In the genomic region with DNA sequence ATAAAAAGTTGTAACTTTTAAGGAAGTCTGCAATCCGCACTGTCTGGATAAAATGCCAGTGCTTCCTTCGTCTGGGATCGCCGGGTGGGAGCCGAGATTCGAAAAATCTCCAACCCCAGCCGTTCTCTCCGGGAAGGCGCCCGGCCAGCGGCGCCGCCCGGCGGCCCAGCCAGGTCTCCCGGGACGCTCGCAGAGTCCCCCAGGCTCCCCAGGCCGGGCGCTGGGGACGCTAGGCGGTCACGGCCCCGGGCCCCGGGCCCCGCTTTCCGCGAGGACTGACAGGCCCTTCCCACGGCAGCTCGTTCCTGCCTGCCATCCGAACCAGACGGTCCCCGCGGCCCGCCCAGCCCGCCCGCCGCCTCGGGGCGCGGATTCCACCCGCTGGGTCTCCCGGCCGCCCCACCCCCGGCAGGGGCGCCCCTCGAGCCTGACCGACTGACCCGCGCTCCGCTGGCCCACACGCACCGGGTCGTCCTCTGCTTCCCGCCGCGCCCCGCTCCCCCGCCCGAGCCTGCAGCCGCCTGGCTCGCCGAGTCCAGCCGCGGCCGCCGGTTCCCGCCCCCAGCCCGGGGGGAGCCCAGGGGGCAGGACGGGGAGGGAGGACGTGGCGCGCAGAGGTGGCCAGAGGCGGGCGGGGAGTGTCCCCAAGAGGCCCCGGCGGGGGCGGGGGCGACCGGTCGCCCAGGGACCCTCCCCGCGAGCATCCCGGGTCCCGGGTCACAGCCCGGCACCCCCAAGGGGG, we compare ENCODE assay signal across 8 mouse cellular contexts. TPM values are rescaled to one million over a fixed set of nuclear protein-coding genes. Genes with fewer than 3 reads are reported as not detected.
DNase-seq lines count a peak whose midpoint lies in the region; ATAC-seq lines count a peak whose summit lies in the region.

No protein-coding gene starts in this region.

- H3K27me3 ChIP-seq in embryonic facial prominence, embryonic 10.5 days (replicated peaks; ENCODE audit: low read depth, poor library complexity, severe bottlenecking): peaks cover 10% of the 10 kb centered on the region; the same call in 1 of the 2 replicates
- H3K27me3 ChIP-seq in heart, embryonic 10.5 days (ENCODE audit: insufficient read depth, poor library complexity, severe bottlenecking): no peaks in the 10 kb centered on the region
- no peaks in the 10 kb centered on the region for H3K27me3 ChIP-seq in kidney, embryonic 14.5 days (ENCODE audit: control insufficient read depth, insufficient read depth, low read length)
- peaks cover 26% of the 10 kb centered on the region for H3K27me3 ChIP-seq in liver, embryonic 16.5 days (ENCODE audit: control insufficient read depth, insufficient read depth, low read depth, low read length)
- H3K27me3 ChIP-seq in neural tube, embryonic 12.5 days (replicated peaks): no peaks in the 10 kb centered on the region

- under 1% methylated on average over 85 of the region's 86 CpGs for WGBS in embryonic facial prominence, embryonic 10.5 days
- WGBS in heart, embryonic 10.5 days: under 1% methylated on average over 86 of the region's 86 CpGs
- under 1% methylated on average over 53 of the region's 86 CpGs for WGBS in kidney, embryonic 14.5 days
- WGBS in liver, embryonic 16.5 days (ENCODE audit: insufficient replicate concordance): 1% methylated on average over 53 of the region's 86 CpGs
- 2% methylated on average over 78 of the region's 86 CpGs for WGBS in neural tube, embryonic 12.5 days

- peak overlapping the region; percentile 73 for H3K4me2 ChIP-seq in kidney, embryonic 14.5 days (replicated peaks; ENCODE audit: low read depth, low read length)
- H3K4me2 ChIP-seq in liver, embryonic 16.5 days (ENCODE audit: low read depth, low read length): peak overlapping the region; percentile 50
- peak overlapping the region; percentile 83 for H3K4me2 ChIP-seq in neural tube, embryonic 12.5 days (replicated peaks)

- no peaks in the 10 kb centered on the region for H3K9me3 ChIP-seq in embryonic facial prominence, embryonic 10.5 days
- H3K9me3 ChIP-seq in heart, embryonic 10.5 days: no peaks in the 10 kb centered on the region
- H3K9me3 ChIP-seq in kidney, embryonic 14.5 days (ENCODE audit: control insufficient read depth, low read length): no peaks in the 10 kb centered on the region
- no peaks in the 10 kb centered on the region for H3K9me3 ChIP-seq in liver, embryonic 16.5 days (replicated peaks; ENCODE audit: control insufficient read depth, low read length)
- no peaks in the 10 kb centered on the region for H3K9me3 ChIP-seq in neural tube, embryonic 12.5 days

- H3K36me3 ChIP-seq in embryonic facial prominence, embryonic 10.5 days (replicated peaks): no peaks in the 10 kb centered on the region
- H3K36me3 ChIP-seq in heart, embryonic 10.5 days: no peaks in the 10 kb centered on the region
- no peaks in the 10 kb centered on the region for H3K36me3 ChIP-seq in kidney, embryonic 14.5 days (ENCODE audit: control insufficient read depth, insufficient read depth, low read length)
- no peaks in the 10 kb centered on the region for H3K36me3 ChIP-seq in liver, embryonic 16.5 days (ENCODE audit: control insufficient read depth, insufficient read depth)
- H3K36me3 ChIP-seq in neural tube, embryonic 12.5 days: no peaks in the 10 kb centered on the region

- peak overlapping the region; percentile 83 for H3K9ac ChIP-seq in kidney, embryonic 14.5 days (ENCODE audit: low read depth, low read length)
- peak overlapping the region; percentile 73 for H3K9ac ChIP-seq in liver, embryonic 16.5 days (ENCODE audit: low read depth, low read length)
- peak overlapping the region; percentile 90 for H3K9ac ChIP-seq in neural tube, embryonic 12.5 days

- ATAC-seq in kidney, embryonic 14.5 days (ENCODE audit: low FRiP score, low TSS enrichment): peak; percentile 77
- ATAC-seq in liver, embryonic 16.5 days (ENCODE audit: low read depth): peak; percentile 85
- ATAC-seq in neural tube, embryonic 12.5 days (ENCODE audit: low FRiP score, low read depth): peak; percentile 43

- peak; percentile 33 for DNase-seq in layer of hippocampus, adult 11-12 months (ENCODE audit: low spot score)
- no peak for DNase-seq in layer of hippocampus, adult 8-10 months (ENCODE audit: low spot score in 2 of 2)
- DNase-seq in embryonic facial prominence, embryonic 10.5 days (ENCODE audit: low spot score): peak; percentile 80
- DNase-seq in heart, embryonic 10.5 days (ENCODE audit: low spot score): peak; percentile 91
- peak; percentile 75 for DNase-seq in testis, postnatal 14 days (ENCODE audit: low spot score)

- H3K27ac ChIP-seq in embryonic facial prominence, embryonic 10.5 days (replicated peaks): peak overlapping the region; percentile 96
- H3K27ac ChIP-seq in heart, embryonic 10.5 days: peak overlapping the region; percentile 99
- peak overlapping the region; percentile 98 for H3K27ac ChIP-seq in kidney, embryonic 14.5 days (ENCODE audit: low read depth, low read length)
- peak overlapping the region; percentile 85 for H3K27ac ChIP-seq in liver, embryonic 16.5 days (ENCODE audit: low read length)
- peak overlapping the region; percentile 79 for H3K27ac ChIP-seq in neural tube, embryonic 12.5 days

- H3K4me3 ChIP-seq in embryonic facial prominence, embryonic 10.5 days: peak overlapping the region; percentile 89
- peak overlapping the region; percentile 94 for H3K4me3 ChIP-seq in heart, embryonic 10.5 days
- peak overlapping the region; percentile 62 for H3K4me3 ChIP-seq in kidney, embryonic 14.5 days (ENCODE audit: low read length)
- peak overlapping the region; percentile 69 for H3K4me3 ChIP-seq in liver, embryonic 16.5 days (ENCODE audit: low read depth, low read length)
- H3K4me3 ChIP-seq in neural tube, embryonic 12.5 days: peak overlapping the region; percentile 81

- peaks cover 27% of the 10 kb centered on the region for H3K4me1 ChIP-seq in embryonic facial prominence, embryonic 10.5 days
- H3K4me1 ChIP-seq in heart, embryonic 10.5 days: peaks cover 42% of the 10 kb centered on the region
- H3K4me1 ChIP-seq in kidney, embryonic 14.5 days (ENCODE audit: control insufficient read depth, insufficient read depth, low read length): peaks cover 36% of the 10 kb centered on the region
- peaks cover 10% of the 10 kb centered on the region for H3K4me1 ChIP-seq in liver, embryonic 16.5 days (ENCODE audit: control insufficient read depth, low read depth, low read length)
- peaks cover 8% of the 10 kb centered on the region; the same call in 1 of the 2 replicates for H3K4me1 ChIP-seq in neural tube, embryonic 12.5 days

RNA-seq across cellular contexts. Expression of a gene that starts 1.0 kb away (rescaled TPM):
- 10 to 100 TPM; 17.7 to 23.4 (median 21.2) TPM for total RNA-seq in layer of hippocampus, adult 8-10 months (2022)
- polyA plus RNA-seq in embryonic facial prominence, embryonic 10.5 days (2016; fragmentation: Nextera tagmentation; extraction: Ambion mirVana): 10.0 and 11.1 TPM in 2 replicates
- 21.9 and 26.0 TPM in 2 replicates for polyA plus RNA-seq in heart, embryonic 10.5 days (2016; fragmentation: Nextera tagmentation; extraction: Ambion mirVana)
- polyA plus RNA-seq in kidney, embryonic 14.5 days (2014; fragmentation: Nextera tagmentation; extraction: Ambion mirVana): 18.5 and 28.7 TPM in 2 replicates
- 10.5 and 13.2 TPM in 2 replicates for polyA plus RNA-seq in liver, embryonic 16.5 days (2015; fragmentation: Nextera tagmentation; extraction: Ambion mirVana)
- 14.4 and 16.0 TPM in 2 replicates for polyA plus RNA-seq in neural tube, embryonic 12.5 days (2016; fragmentation: Nextera tagmentation; extraction: Ambion mirVana)

Comparison
In these comparisons a context has a peak if more than half of its experiments do, and no peak if none do; other contexts are left out.
1. DNase-seq: peak in layer of hippocampus, adult 11-12 months (single experiment), embryonic facial prominence, embryonic 10.5 days (single experiment), heart, embryonic 10.5 days (single experiment) and testis, postnatal 14 days (single experiment); none in layer of hippocampus, adult 8-10 months (0 of 2).
2. Peak in every context shown above with its lines, with median percentiles within 50 percentile points of each other: H3K27ac ChIP-seq, H3K4me3 ChIP-seq, ATAC-seq, H3K4me2 ChIP-seq and H3K9ac ChIP-seq.